Mouse (Mus musculus) MEL (cell line): ENCODE results near the gene Srrm3. TPM values are rescaled to one million over a fixed set of nuclear protein-coding genes. Genes with fewer than 3 reads are reported as not detected.

ENCODE experiments used
- DNase-seq: peaks from one replicate; pipeline ENCODE4 v3.0.0; 2011; ENCODE audit warnings: low read depth, low spot score
- H3K27ac ChIP-seq: 2 replicates; pipeline ENCODE4 v1.5.1; 2012; ENCODE audit warnings: low read depth, mild to moderate bottlenecking, control low read depth, low read length, moderate library complexity; ENCODE audit not compliant: control insufficient read depth
- H3K27me3 ChIP-seq, 2 experiments: fragments of 150-350 bp in 1 of 2; sonication (generic) in 1 of 2; 2 replicates each; pipeline ENCODE4 v1.6.1; 2012; ENCODE audit warnings: low read length in 2 of 2, mild to moderate bottlenecking in 2 of 2, improper control_type of control experiment in 1 of 2, moderate library complexity in 1 of 2; ENCODE audit not compliant: insufficient read depth in 2 of 2, control insufficient read depth in 1 of 2
- H3K36me3 ChIP-seq, 2 experiments: 2 replicates each; pipeline ENCODE4 v1.6.1; 2012 to 2014; ENCODE audit warnings: low read length in 2 of 2, improper control_type of control experiment in 1 of 2, inconsistent platforms in 1 of 2, mild to moderate bottlenecking in 1 of 2; ENCODE audit not compliant: insufficient read depth in 2 of 2, control insufficient read depth in 1 of 2
- H3K4me1 ChIP-seq, 2 experiments: fragments of 150-350 bp in 1 of 2; sonication (generic) in 1 of 2; 2 replicates each; pipeline ENCODE4 v1.6.1; 2012; ENCODE audit warnings: low read length in 2 of 2, improper control_type of control experiment in 1 of 2, mild to moderate bottlenecking in 1 of 2; ENCODE audit not compliant: insufficient read depth in 2 of 2, control insufficient read depth in 1 of 2
- H3K4me3 ChIP-seq, 2 experiments: fragments of 150-350 bp in 1 of 2; sonication (generic) in 1 of 2; 2 replicates each; pipeline ENCODE4 v1.5.1; 2012; ENCODE audit warnings: low read depth in 2 of 2, low read length in 2 of 2, mild to moderate bottlenecking in 2 of 2, moderate library complexity in 2 of 2, control low read depth in 1 of 2, improper control_type of control experiment in 1 of 2; ENCODE audit not compliant: control insufficient read depth in 1 of 2, insufficient read depth in 1 of 2
- H3K79me2 ChIP-seq: 2 replicates; pipeline ENCODE4 v1.6.1; 2012; ENCODE audit warnings: mild to moderate bottlenecking, low read length, moderate library complexity; ENCODE audit not compliant: control insufficient read depth, poor library complexity, insufficient read depth
- H3K9ac ChIP-seq: 2 replicates; pipeline ENCODE4 v1.6.1; 2012; ENCODE audit warnings: low read depth, mild to moderate bottlenecking, control low read depth, low read length, moderate library complexity; ENCODE audit not compliant: control insufficient read depth, poor library complexity, severe bottlenecking
- H3K9me3 ChIP-seq: fragments of 150-350 bp; sonication (generic); replicated peaks from 2 replicates; pipeline ENCODE4 v1.6.1; 2012; ENCODE audit warnings: mild to moderate bottlenecking, low read length, improper control_type of control experiment, moderate library complexity; ENCODE audit not compliant: insufficient read depth
- BHLHE40 ChIP-seq: IDR thresholded peaks from 2 replicates; pipeline ENCODE4 v1.6.1; 2012; ENCODE audit warnings: low read depth, mild to moderate bottlenecking, inconsistent platforms, low read length, improper control_type of control experiment, borderline replicate concordance
- CHD2 ChIP-seq: IDR thresholded peaks from 2 replicates; pipeline ENCODE4 v1.6.1; 2011; ENCODE audit warnings: low read length, improper control_type of control experiment
- ELF1 ChIP-seq: IDR thresholded peaks from 2 replicates; pipeline ENCODE4 v1.6.1; 2014; ENCODE audit warnings: low read depth, mild to moderate bottlenecking, inconsistent platforms, low read length, improper control_type of control experiment, moderate library complexity
- ETS1 ChIP-seq: IDR thresholded peaks from 2 replicates; pipeline ENCODE4 v1.6.1; 2012; ENCODE audit warnings: low read depth, mild to moderate bottlenecking, inconsistent platforms, low read length, improper control_type of control experiment, moderate library complexity
- JUND ChIP-seq: IDR thresholded peaks from 2 replicates; pipeline ENCODE4 v1.6.1; 2011; ENCODE audit warnings: low read depth, mild to moderate bottlenecking, improper control_type of control experiment, low read length
- MAFK ChIP-seq: IDR thresholded peaks from 2 replicates; pipeline ENCODE4 v1.6.1; 2011; ENCODE audit warnings: low read depth, mild to moderate bottlenecking, low read length, improper control_type of control experiment, borderline replicate concordance
- MAZ ChIP-seq: IDR thresholded peaks from 2 replicates; pipeline ENCODE4 v1.6.1; 2012; ENCODE audit warnings: low read depth, mild to moderate bottlenecking, inconsistent platforms, low read length, improper control_type of control experiment
- MYC ChIP-seq: IDR thresholded peaks from 2 replicates; pipeline ENCODE4 v1.6.1; 2011; ENCODE audit warnings: low read depth, mild to moderate bottlenecking, low read length, improper control_type of control experiment, moderate library complexity
- NRF1 ChIP-seq: IDR thresholded peaks from 2 replicates; pipeline ENCODE4 v1.6.1; 2014; ENCODE audit warnings: low read depth, mild to moderate bottlenecking, inconsistent platforms, low read length, improper control_type of control experiment, moderate library complexity; ENCODE audit not compliant: poor library complexity, insufficient read depth, severe bottlenecking
- POLR2A ChIP-seq, 2 experiments: IDR thresholded peaks; 2 replicates each; pipeline ENCODE4 v1.6.1; 2011 to 2012; ENCODE audit warnings: low read length in 2 of 2, mild to moderate bottlenecking in 2 of 2, control low read depth in 1 of 2, improper control_type of control experiment in 1 of 2, low read depth in 1 of 2, moderate library complexity in 1 of 2; ENCODE audit not compliant: control insufficient read depth in 1 of 2, insufficient read depth in 1 of 2, poor library complexity in 1 of 2
- RCOR1 ChIP-seq: IDR thresholded peaks from 2 replicates; pipeline ENCODE4 v1.6.1; 2012; ENCODE audit warnings: low read depth, mild to moderate bottlenecking, inconsistent platforms, low read length, improper control_type of control experiment
- TBP ChIP-seq: IDR thresholded peaks from 2 replicates; pipeline ENCODE4 v1.8.0; 2011; ENCODE audit warnings: low read depth, low read length, improper control_type of control experiment
- ZC3H11A ChIP-seq: IDR thresholded peaks from 2 replicates; pipeline ENCODE4 v1.6.1; 2012; ENCODE audit warnings: low read depth, mild to moderate bottlenecking, inconsistent platforms, low read length, improper control_type of control experiment
- polyA plus RNA-seq, 2 experiments: library from polyadenylated mRNA; stranded (reverse) in 1 of 2; unstranded in 1 of 2; fragments of >175 nt in 1 of 2; fragments of >200 nt in 1 of 2; gene quantifications; 2 replicates each; pipeline versions ENCODE4 v1.2.1 to v1.2.4; 2012; ENCODE audit warnings: low replicate concordance in 2 of 2, low read depth in 1 of 2; ENCODE audit not compliant: insufficient read length in 2 of 2, insufficient read depth in 1 of 2, missing spikeins in 1 of 2
- total RNA-seq: library from RNA; depleted of rRNA; stranded (reverse); fragments of 300-350 nt; gene quantifications from 2 replicates; pipeline ENCODE4 v1.2.3, GENCODE M21; 2012

Gene Srrm3
- total and polyA plus RNA-seq, 3 experiments, result not detected

- Histone ChIP-seq H3K4me1 (peaks cover 0 to 2% of the 10 kb centered on the region in 2 experiments; a peak in 1 of 4 replicates), H3K27me3 (peaks cover 3 to 10% of the 10 kb centered on the region in 2 experiments), H3K36me3 (peaks cover 0 to 4% of the 10 kb centered on the region in 2 experiments; a peak in 1 of 4 replicates), H3K27ac (no peak overlapping the region), H3K4me3 (no peak overlapping the region), H3K9ac (no peak overlapping the region)
- DNase-seq, result no peak
- no peak for TF ChIP-seq MYC
- no peak for TF ChIP-seq BHLHE40
- no peak for TF ChIP-seq ZC3H11A
- no peak for TF ChIP-seq TBP
- no peak for TF ChIP-seq ELF1
- TF ChIP-seq, all 39 proteins: peak for 0
- no peaks in the 10 kb centered on the region for H3K9me3 ChIP-seq
- no peaks in the 10 kb centered on the region for H3K79me2 ChIP-seq
These were observed 61.2 kb downstream of the Srrm3 start for GRCm38 (mm10) chr5:135867637-135868593.

- H3K27ac ChIP-seq, result no peak overlapping the region
- no peak overlapping the region for H3K4me3 ChIP-seq
- H3K36me3 ChIP-seq, result peaks cover 0 to 5% of the 10 kb centered on the region in 2 experiments; a peak in 2 of 4 replicates
- peaks cover 3 to 10% of the 10 kb centered on the region in 2 experiments for H3K27me3 ChIP-seq
- H3K9ac ChIP-seq, result no peak overlapping the region
- TF ChIP-seq CHD2, result no peak
- no peak for TF ChIP-seq NRF1
- TF ChIP-seq TBP, result no peak
- TF ChIP-seq JUND, result no peak
- TF ChIP-seq RCOR1, result no peak
- TF ChIP-seq POLR2A (IDR thresholded peaks at IDR 0.05; ENCODE audit: control insufficient read depth in 1 of 2, insufficient read depth in 1 of 2, low read depth in 1 of 2, low read length in 2 of 2, poor library complexity in 1 of 2), result no peak
- no peak for TF ChIP-seq MAZ
- TF ChIP-seq MAFK, result no peak
- no peak for TF ChIP-seq ETS1
- DNase-seq, result no peak
- H3K4me1 ChIP-seq, result peaks cover 0 to 6% of the 10 kb centered on the region in 2 experiments; a peak in 2 of 4 replicates
- no peaks in the 10 kb centered on the region for H3K9me3 ChIP-seq
- no peaks in the 10 kb centered on the region for H3K79me2 ChIP-seq
These were observed 62.0 kb downstream of the Srrm3 start for GRCm38 (mm10) chr5:135868653-135869052.
